Mouse (Mus musculus) embryonic fibroblast, embryonic 13.5 days (primary cell): Measurements from ENCODE around the gene Gpr132.

Source experiments
- CTCF ChIP-seq: IDR thresholded peaks from 2 replicates; pipeline ENCODE4 v1.5.1; 2011; ENCODE audit warnings: mild to moderate bottlenecking, control low read depth, low read length, moderate library complexity, borderline replicate concordance; ENCODE audit not compliant: insufficient read depth
- POLR2A ChIP-seq: IDR thresholded peaks from 2 replicates; pipeline ENCODE4 v1.6.1; 2011; ENCODE audit warnings: low read depth, mild to moderate bottlenecking, control low read depth, low read length, moderate library complexity

- TF ChIP-seq CTCF (no peak), POLR2A (no peak)
Observed at GRCm38 (mm10) chr12:112854610-112855333, 13.3 kb downstream of the Gpr132 start.
